In genomic region chr17:46810672-46811071, GRCm38 (mm10) we compare ENCODE assay signal across 29 mouse cellular contexts. TPM values are rescaled to one million over a fixed set of nuclear protein-coding genes. Genes with fewer than 3 reads are reported as not detected.
"Had no signal": no experiment of that assay in that cellular context is flagged by ENCODE, and none has a peak within 500 bp of the region (broad histone marks: within the 10 kb centered on the region; RNA-seq: fewer than 3 reads in every experiment).

No protein-coding gene starts in this region.

- H3K27me3 ChIP-seq: heart, embryonic 12.5 days; hindbrain, embryonic 13.5 days; hindbrain, embryonic 15.5 days; limb, embryonic 13.5 days; limb, embryonic 15.5 days; liver, embryonic 12.5 days had no signal

- DNase-seq: gastrocnemius, postnatal 14 days; gastrocnemius, postnatal 36 days; heart, adult 11 months; heart, postnatal 10 days; heart, postnatal 4 days; kidney, adult 11 months; kidney, adult 8-10 months; kidney, postnatal 10 days; kidney, postnatal 25 days; kidney, postnatal 4 days; layer of hippocampus, adult 9-11 months; layer of hippocampus, postnatal 36 days; left cerebral cortex, postnatal 4 days had no signal

- H3K4me1 ChIP-seq: heart, embryonic 10.5 days; heart, embryonic 12.5 days; hindbrain, embryonic 13.5 days; hindbrain, embryonic 15.5 days; limb, embryonic 13.5 days; limb, embryonic 15.5 days had no signal

- H3K9me3 ChIP-seq: heart, embryonic 10.5 days; heart, embryonic 12.5 days; hindbrain, embryonic 13.5 days; hindbrain, embryonic 15.5 days; limb, embryonic 13.5 days; limb, embryonic 15.5 days; liver, embryonic 12.5 days had no signal

- H3K4me3 ChIP-seq: heart, embryonic 10.5 days; heart, embryonic 12.5 days; hindbrain, embryonic 13.5 days; hindbrain, embryonic 15.5 days; layer of hippocampus, adult 2 months; limb, embryonic 13.5 days; limb, embryonic 15.5 days; liver, embryonic 12.5 days had no signal

RNA-seq across cellular contexts. Expression of gene Ptcra, which starts 47.2 kb away (rescaled TPM):
- total RNA-seq: gastrocnemius, adult 18-20 months; gastrocnemius, adult 8-10 months; gastrocnemius, postnatal 14 days; gastrocnemius, postnatal 36 days; heart, adult 8-10 months; heart, postnatal 10 days; heart, postnatal 25 days; heart, postnatal 4 days; hindbrain, postnatal 0 days; layer of hippocampus, adult 2 months; left cerebral cortex, postnatal 10 days; left cerebral cortex, postnatal 25 days; left cerebral cortex, postnatal 4 days; liver, adult 2 months had no signal
